Mouse (Mus musculus) CH12.LX (cell line): Measurements from ENCODE around the gene Tekt4. TPM values are rescaled to one million over a fixed set of nuclear protein-coding genes. Genes with fewer than 3 reads are reported as not detected.

ENCODE experiments used
- DNase-seq: peaks from one replicate; pipeline ENCODE4 v3.0.0-alpha.2; 2013; ENCODE audit errors: extremely low read depth
- H3K27ac ChIP-seq: 2 replicates; pipeline ENCODE4 v1.5.1; 2012; ENCODE audit warnings: low read depth, mild to moderate bottlenecking, control low read depth, moderate library complexity; ENCODE audit not compliant: insufficient read depth
- H3K27me3 ChIP-seq: replicated peaks from 2 replicates; pipeline ENCODE3; 2012; ENCODE audit warnings: inconsistent platforms
- H3K36me3 ChIP-seq, 2 experiments: replicated peaks in 1 of 2; 2 replicates each; pipeline versions ENCODE3 to v1.6.1; 2012; ENCODE audit warnings: inconsistent platforms in 1 of 2, low read length in 1 of 2, mild to moderate bottlenecking in 1 of 2, mixed read lengths in 1 of 2, moderate library complexity in 1 of 2; ENCODE audit not compliant: control insufficient read depth in 1 of 2, insufficient read depth in 1 of 2
- H3K4me1 ChIP-seq, 2 experiments: 2 replicates each; pipeline ENCODE4 v1.6.1; 2012; ENCODE audit warnings: inconsistent platforms in 1 of 2, moderate library complexity in 1 of 2; ENCODE audit not compliant: insufficient read depth in 2 of 2, control insufficient read depth in 1 of 2
- H3K4me2 ChIP-seq: 2 replicates; pipeline ENCODE4 v1.6.1; 2012; ENCODE audit warnings: low read depth, mild to moderate bottlenecking, control low read depth; ENCODE audit not compliant: poor library complexity, insufficient read depth, severe bottlenecking
- H3K4me3 ChIP-seq, 3 experiments: fragments of 150-350 bp in 1 of 3; sonication (generic) in 1 of 3; replicated peaks in 1 of 3; 2 replicates each; pipeline versions ENCODE3 to v1.5.1; 2011 to 2012; ENCODE audit warnings: low read depth in 2 of 3, low read length in 2 of 3, mild to moderate bottlenecking in 2 of 3, moderate library complexity in 2 of 3, control low read depth in 1 of 3, improper control_type of control experiment in 1 of 3, inconsistent platforms in 1 of 3, mixed read lengths in 1 of 3; ENCODE audit not compliant: poor library complexity in 1 of 3
- H3K79me2 ChIP-seq: replicated peaks from 2 replicates; pipeline ENCODE4 v1.6.1; 2012; ENCODE audit warnings: mild to moderate bottlenecking, moderate library complexity; ENCODE audit not compliant: control insufficient read depth, poor library complexity, insufficient read depth, severe bottlenecking; ENCODE audit errors: extremely low read depth
- H3K9ac ChIP-seq: 2 replicates; pipeline ENCODE4 v1.6.1; 2012; ENCODE audit warnings: low read depth, mild to moderate bottlenecking, control low read depth, moderate library complexity; ENCODE audit not compliant: insufficient read depth
- H3K9me3 ChIP-seq: replicated peaks from 2 replicates; pipeline ENCODE3; 2012; ENCODE audit warnings: low read length, inconsistent platforms, mixed read lengths
- CHD1 ChIP-seq: IDR thresholded peaks from 2 replicates; pipeline ENCODE4 v1.6.1; 2012; ENCODE audit warnings: low read depth, low read length, improper control_type of control experiment, inconsistent platforms
- CHD2 ChIP-seq: IDR thresholded peaks from 2 replicates; pipeline ENCODE4 v1.6.1; 2011; ENCODE audit warnings: low read length, improper control_type of control experiment
- E2F4 ChIP-seq: IDR thresholded peaks from 2 replicates; pipeline ENCODE4 v1.6.1; 2011; ENCODE audit warnings: low read depth, low read length, improper control_type of control experiment; ENCODE audit not compliant: insufficient replicate concordance
- ELF1 ChIP-seq: IDR thresholded peaks from 2 replicates; pipeline ENCODE4 v1.6.1; 2014; ENCODE audit warnings: low read depth, mild to moderate bottlenecking, inconsistent platforms, low read length, improper control_type of control experiment
- EP300 ChIP-seq: IDR thresholded peaks from 2 replicates; pipeline ENCODE4 v1.6.1; 2011; ENCODE audit warnings: low read length, improper control_type of control experiment
- GABPA ChIP-seq: IDR thresholded peaks from 2 replicates; pipeline ENCODE4 v1.6.1; 2012; ENCODE audit warnings: low read depth, low read length, improper control_type of control experiment, inconsistent platforms; ENCODE audit not compliant: insufficient replicate concordance
- HCFC1 ChIP-seq: IDR thresholded peaks from 2 replicates; pipeline ENCODE4 v1.6.1; 2012; ENCODE audit warnings: low read depth, mild to moderate bottlenecking, inconsistent platforms, low read length, improper control_type of control experiment
- IRF4 ChIP-seq: IDR thresholded peaks from 2 replicates; pipeline ENCODE4 v1.6.1; 2014; ENCODE audit warnings: low read depth, mild to moderate bottlenecking, inconsistent platforms, low read length, improper control_type of control experiment
- JUN ChIP-seq: IDR thresholded peaks from 2 replicates; pipeline ENCODE4 v1.6.1; 2011; ENCODE audit warnings: low read depth, mild to moderate bottlenecking, low read length, improper control_type of control experiment, moderate library complexity; ENCODE audit not compliant: insufficient read depth
- JUND ChIP-seq: conservative IDR thresholded peaks from 2 replicates; pipeline ENCODE4 v1.6.1; 2011; ENCODE audit warnings: low read depth, low read length, improper control_type of control experiment
- MAFK ChIP-seq: IDR thresholded peaks from 2 replicates; pipeline ENCODE4 v1.6.1; 2011; ENCODE audit warnings: low read length, improper control_type of control experiment; ENCODE audit not compliant: insufficient replicate concordance
- MXI1 ChIP-seq: IDR thresholded peaks from 2 replicates; pipeline ENCODE4 v1.6.1; 2011; ENCODE audit warnings: mild to moderate bottlenecking, low read depth, low read length, improper control_type of control experiment
- NELFE ChIP-seq: IDR thresholded peaks from 2 replicates; pipeline ENCODE4 v1.6.1; 2011; ENCODE audit warnings: low read depth, low read length, improper control_type of control experiment
- NRF1 ChIP-seq: IDR thresholded peaks from 2 replicates; pipeline ENCODE4 v1.6.1; 2014; ENCODE audit warnings: low read depth, mild to moderate bottlenecking, inconsistent platforms, low read length, improper control_type of control experiment, moderate library complexity
- PAX5 ChIP-seq: IDR thresholded peaks from 2 replicates; pipeline ENCODE4 v1.6.1; 2012; ENCODE audit warnings: low read length, inconsistent platforms, mixed read lengths
- POLR2A ChIP-seq: IDR thresholded peaks from 2 replicates; pipeline ENCODE4 v1.6.1; 2011; ENCODE audit warnings: low read depth, mild to moderate bottlenecking, improper control_type of control experiment, low read length
- POLR2AphosphoS2 ChIP-seq: IDR thresholded peaks from 2 replicates; pipeline ENCODE4 v1.6.1; 2011; ENCODE audit warnings: low read depth, low read length, improper control_type of control experiment
- RAD21 ChIP-seq: IDR thresholded peaks from 2 replicates; pipeline ENCODE4 v1.6.1; 2011; ENCODE audit warnings: low read depth, mild to moderate bottlenecking, low read length, improper control_type of control experiment, moderate library complexity
- USF2 ChIP-seq: conservative IDR thresholded peaks from 2 replicates; pipeline ENCODE4 v1.6.1; 2011; ENCODE audit warnings: low read depth, low read length, improper control_type of control experiment
- ZC3H11A ChIP-seq: IDR thresholded peaks from 2 replicates; pipeline ENCODE4 v1.6.1; 2012; ENCODE audit warnings: low read depth, mild to moderate bottlenecking, inconsistent platforms, low read length, improper control_type of control experiment
- ZKSCAN1 ChIP-seq: IDR thresholded peaks from 2 replicates; pipeline ENCODE4 v1.6.1; 2012; ENCODE audit warnings: low read depth, inconsistent platforms, low read length, improper control_type of control experiment, borderline replicate concordance
- ZNF384 ChIP-seq: IDR thresholded peaks from 2 replicates; pipeline ENCODE4 v1.6.1; 2012; ENCODE audit warnings: low read depth, low read length, improper control_type of control experiment, inconsistent platforms
- dilution Hi-C: fragments of 300-500 bp; cut with MboI; formaldehyde crosslinking; loops from 2 replicates; pipeline ENCODE4 v1.14.3; 2020; ENCODE audit warnings: low sequenced_read_pairs; ENCODE audit not compliant: extremely low pct_unique_long_range_greater_than_20kb, extremely low pct_ligation_motif_present
- in situ Hi-C: fragments of 300-500 bp; cut with MboI; formaldehyde crosslinking; loops from 3 replicates; pipeline ENCODE4 v1.14.3; 2019; ENCODE audit warnings: low sequenced_read_pairs, low pct_ligation_motif_present, low pct_unique_long_range_greater_than_20kb, mixed read lengths
- polyA plus RNA-seq: library from polyadenylated mRNA; unstranded; fragments of >175 nt; gene quantifications from 2 replicates; pipeline ENCODE4 v1.2.1, GENCODE M21; 2012; ENCODE audit warnings: low read depth; ENCODE audit not compliant: insufficient read length
- total RNA-seq, 2 experiments: library from RNA; depleted of rRNA; stranded (reverse); fragments of 300-350 nt in 1 of 2; fragments of >200 nt in 1 of 2; gene quantifications; 2 replicates each; pipeline ENCODE4 v1.2.3; 2012 to 2014

Tekt4 gene
- total and polyA plus RNA-seq, 3 experiments: not detected

- in situ Hi-C loops: loop anchor here (5.0 kb wide), 1 partner anchor 185 kb away; no protein-coding TSS in a partner anchor
- dilution Hi-C loops: no loop called here
- Histone ChIP-seq H3K4me2 (no peak overlapping the region), H3K36me3 (no peaks in the 10 kb centered on the region), H3K9ac (no peak overlapping the region), H3K27me3 (no peaks in the 10 kb centered on the region), H3K9me3 (no peaks in the 10 kb centered on the region), H3K27ac (no peak overlapping the region), H3K4me3 (no peak overlapping the region), H3K79me2 (no peaks in the 10 kb centered on the region), H3K4me1 (peaks cover 0 to 25% of the 10 kb centered on the region in 2 experiments; a peak in 2 of 4 replicates)
- DNase-seq: no peak
- TF ChIP-seq JUN (no peak), HCFC1 (no peak), CHD2 (no peak), ZKSCAN1 (no peak), IRF4 (no peak), EP300 (no peak), POLR2AphosphoS2 (no peak), ZNF384 (no peak)
Measured at GRCm38 (mm10) chr17:25511876-25512275, 57.5 kb downstream of the Tekt4 start.

- no peak overlapping the region for H3K9ac ChIP-seq
- in situ Hi-C loops: loop anchor here (5.0 kb wide), 1 partner anchor 183 kb away; no protein-coding TSS in a partner anchor
- no peak for DNase-seq
- no peaks in the 10 kb centered on the region for H3K36me3 ChIP-seq
- peaks cover 5% of the 10 kb centered on the region for H3K27me3 ChIP-seq
- no peak overlapping the region for H3K4me3 ChIP-seq
- H3K27ac ChIP-seq: no peak overlapping the region
- peaks cover 0 to 26% of the 10 kb centered on the region in 2 experiments; a peak in 2 of 4 replicates for H3K4me1 ChIP-seq
- H3K79me2 ChIP-seq: no peaks in the 10 kb centered on the region
- TF ChIP-seq RAD21 (no peak), MAFK (peak; percentile 91)
- H3K9me3 ChIP-seq: no peaks in the 10 kb centered on the region
- dilution Hi-C loops: no loop called here
- no peak overlapping the region for H3K4me2 ChIP-seq
Measured at GRCm38 (mm10) chr17:25514055-25514454, 59.6 kb downstream of the Tekt4 start.

GRCm38 (mm10) chr17:25516315-25516714, 61.9 kb downstream of the Tekt4 start:
- Histone ChIP-seq H3K9ac (no peak overlapping the region), H3K4me2 (no peak overlapping the region), H3K4me1 (peaks cover 0 to 26% of the 10 kb centered on the region in 2 experiments; a peak in 2 of 4 replicates), H3K79me2 (no peaks in the 10 kb centered on the region), H3K4me3 (no peak overlapping the region), H3K36me3 (no peaks in the 10 kb centered on the region), H3K27me3 (peaks cover 21% of the 10 kb centered on the region), H3K9me3 (no peaks in the 10 kb centered on the region), H3K27ac (no peak overlapping the region)
- no peak for DNase-seq
- dilution Hi-C loops: no loop called here
- in situ Hi-C loops: no loop called here
- TF ChIP-seq JUND (no peak), ZC3H11A (no peak), NRF1 (no peak), POLR2A (no peak), USF2 (no peak), GABPA (no peak), ZNF384 (no peak), NELFE (no peak), MXI1 (no peak), PAX5 (no peak), ELF1 (no peak), JUN (no peak), E2F4 (no peak), CHD1 (no peak)
